Mouse (Mus musculus): ENCODE results near the gene Grin2d.

GRCm38 (mm10) chr7:45859008-45859407 is 19.2 kb downstream of the Grin2d start:
- TF ChIP-seq CTCF (IDR thresholded peaks at IDR 0.05) (no peak), EP300 (IDR thresholded peaks at IDR 0.05) (no peak)

All from lung, postnatal 0 days (tissue).